Mouse (Mus musculus): Measurements from ENCODE around the gene Clip3. TPM values are rescaled to one million over a fixed set of nuclear protein-coding genes. Genes with fewer than 3 reads are reported as not detected.

Gene Clip3
- polyA plus RNA-seq, 1 experiment, result 52.2 TPM

DNA sequence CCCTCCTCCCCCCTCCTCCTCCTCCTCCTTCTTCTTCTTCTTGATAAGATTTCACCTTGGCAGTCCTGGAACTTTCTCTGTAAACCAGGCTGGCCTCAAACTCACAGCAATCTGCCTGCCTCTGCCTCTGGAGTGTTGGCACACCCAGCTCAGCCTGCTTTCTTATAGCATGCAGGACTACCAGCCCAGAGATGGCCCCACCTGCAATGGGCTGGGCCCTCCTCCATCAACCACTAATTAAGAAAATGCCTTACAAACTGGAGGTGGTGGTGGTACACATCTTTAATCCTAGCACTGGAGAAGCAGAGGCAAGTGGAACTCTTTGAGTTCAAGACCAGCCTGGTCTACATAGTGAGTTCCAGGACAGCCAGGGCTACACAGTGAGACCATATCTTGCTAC, 34.9 kb downstream of the Clip3 start:
- TF ChIP-seq CTCF (IDR thresholded peaks at IDR 0.05; ENCODE audit: low read depth, low read length), result no peak
- no peak for TF ChIP-seq POLR2A (IDR thresholded peaks at IDR 0.05; ENCODE audit: insufficient read depth, low read length)
- TF ChIP-seq EP300 (IDR thresholded peaks at IDR 0.05; ENCODE audit: insufficient read depth, low read depth, low read length), result no peak
- Histone ChIP-seq H3K36me3 (ENCODE audit: control insufficient read depth, insufficient read depth, low read length, poor library complexity, severe bottlenecking) (no peaks in the 10 kb centered on the region), H3K27ac (ENCODE audit: insufficient read depth, low read length) (no peak overlapping the region), H3K9me3 (replicated peaks; ENCODE audit: control insufficient read depth, insufficient read depth, low read length, poor library complexity, severe bottlenecking) (no peaks in the 10 kb centered on the region), H3K9ac (ENCODE audit: low read depth, poor library complexity, severe bottlenecking) (no peak overlapping the region), H3K4me1 (ENCODE audit: control insufficient read depth, insufficient read depth, low read length) (no peaks in the 10 kb centered on the region), H3K27me3 (ENCODE audit: control insufficient read depth, insufficient read depth, low read length, poor library complexity, severe bottlenecking) (no peaks in the 10 kb centered on the region), H3K4me3 (ENCODE audit: low read depth, low read length) (no peak overlapping the region)

- no peak overlapping the region for H3K27ac ChIP-seq (ENCODE audit: insufficient read depth, low read length)
- H3K36me3 ChIP-seq (ENCODE audit: control insufficient read depth, insufficient read depth, low read length, poor library complexity, severe bottlenecking), result no peaks in the 10 kb centered on the region
- no peak overlapping the region for H3K9ac ChIP-seq (ENCODE audit: low read depth, poor library complexity, severe bottlenecking)
- H3K4me3 ChIP-seq (ENCODE audit: low read depth, low read length), result 0 out of 2 replicates have a peak overlapping the region, but pooled peaks have one; percentile 10
- TF ChIP-seq CTCF (IDR thresholded peaks at IDR 0.05; ENCODE audit: low read depth, low read length), result no peak
- no peak for TF ChIP-seq EP300 (IDR thresholded peaks at IDR 0.05; ENCODE audit: insufficient read depth, low read depth, low read length)
- no peak for TF ChIP-seq POLR2A (IDR thresholded peaks at IDR 0.05; ENCODE audit: insufficient read depth, low read length)
- no peaks in the 10 kb centered on the region for H3K9me3 ChIP-seq (replicated peaks; ENCODE audit: control insufficient read depth, insufficient read depth, low read length, poor library complexity, severe bottlenecking)
- no peaks in the 10 kb centered on the region for H3K27me3 ChIP-seq (ENCODE audit: control insufficient read depth, insufficient read depth, low read length, poor library complexity, severe bottlenecking)
- H3K4me1 ChIP-seq (ENCODE audit: control insufficient read depth, insufficient read depth, low read length), result no peaks in the 10 kb centered on the region
Measured at GRCm38 (mm10) chr7:30327140-30327539, 35.6 kb downstream of the Clip3 start.

DNA sequence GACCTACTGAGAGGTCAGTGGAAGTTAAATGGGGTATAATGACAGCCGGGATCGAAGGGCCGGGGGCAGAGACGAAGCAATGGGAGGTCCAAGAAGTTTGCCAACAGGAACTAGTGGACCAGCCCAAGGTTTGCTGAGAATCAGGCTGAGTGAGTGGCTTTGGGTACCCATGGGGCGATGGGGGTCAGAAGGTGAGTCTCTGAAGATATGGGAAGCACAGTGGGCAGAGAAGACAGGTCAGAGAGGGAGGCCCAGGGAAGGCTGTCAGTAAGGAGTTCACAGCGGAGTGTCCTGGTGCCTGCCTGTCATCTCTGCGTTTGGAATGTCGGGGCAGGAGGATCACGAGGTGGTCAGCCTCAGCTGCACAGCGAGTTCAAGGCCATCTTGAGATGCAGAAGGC, 36.9 kb downstream of the Clip3 start:
- Histone ChIP-seq H3K27ac (ENCODE audit: insufficient read depth, low read length) (no peak overlapping the region), H3K4me3 (ENCODE audit: low read depth, low read length) (no peak overlapping the region), H3K27me3 (ENCODE audit: control insufficient read depth, insufficient read depth, low read length, poor library complexity, severe bottlenecking) (no peaks in the 10 kb centered on the region), H3K36me3 (ENCODE audit: control insufficient read depth, insufficient read depth, low read length, poor library complexity, severe bottlenecking) (no peaks in the 10 kb centered on the region), H3K9ac (ENCODE audit: low read depth, poor library complexity, severe bottlenecking) (no peak overlapping the region), H3K4me1 (ENCODE audit: control insufficient read depth, insufficient read depth, low read length) (no peaks in the 10 kb centered on the region), H3K9me3 (replicated peaks; ENCODE audit: control insufficient read depth, insufficient read depth, low read length, poor library complexity, severe bottlenecking) (no peaks in the 10 kb centered on the region)
- TF ChIP-seq EP300 (IDR thresholded peaks at IDR 0.05; ENCODE audit: insufficient read depth, low read depth, low read length), result no peak
- TF ChIP-seq POLR2A (IDR thresholded peaks at IDR 0.05; ENCODE audit: insufficient read depth, low read length), result no peak
- no peak for TF ChIP-seq CTCF (IDR thresholded peaks at IDR 0.05; ENCODE audit: low read depth, low read length)

- no peaks in the 10 kb centered on the region for H3K4me1 ChIP-seq (ENCODE audit: control insufficient read depth, insufficient read depth, low read length)
- no peak overlapping the region for H3K27ac ChIP-seq (ENCODE audit: insufficient read depth, low read length)
- H3K9ac ChIP-seq (ENCODE audit: low read depth, poor library complexity, severe bottlenecking), result 0 out of 2 replicates have a peak overlapping the region, but pooled peaks have one; percentile 41
- peak; percentile 23 for TF ChIP-seq POLR2A (IDR thresholded peaks at IDR 0.05; ENCODE audit: insufficient read depth, low read length)
- peak; percentile 90 for TF ChIP-seq CTCF (IDR thresholded peaks at IDR 0.05; ENCODE audit: low read depth, low read length)
- no peak for TF ChIP-seq EP300 (IDR thresholded peaks at IDR 0.05; ENCODE audit: insufficient read depth, low read depth, low read length)
- peak overlapping the region; percentile 30; the same call in 1 of the 2 replicates for H3K4me3 ChIP-seq (ENCODE audit: low read depth, low read length)
- H3K9me3 ChIP-seq (replicated peaks; ENCODE audit: control insufficient read depth, insufficient read depth, low read length, poor library complexity, severe bottlenecking), result no peaks in the 10 kb centered on the region
- H3K36me3 ChIP-seq (ENCODE audit: control insufficient read depth, insufficient read depth, low read length, poor library complexity, severe bottlenecking), result no peaks in the 10 kb centered on the region
- no peaks in the 10 kb centered on the region for H3K27me3 ChIP-seq (ENCODE audit: control insufficient read depth, insufficient read depth, low read length, poor library complexity, severe bottlenecking)
Measured at GRCm38 (mm10) chr7:30331887-30332286, 40.4 kb downstream of the Clip3 start.

- no peaks in the 10 kb centered on the region for H3K9me3 ChIP-seq (replicated peaks; ENCODE audit: control insufficient read depth, insufficient read depth, low read length, poor library complexity, severe bottlenecking)
- no peak overlapping the region for H3K27ac ChIP-seq (ENCODE audit: insufficient read depth, low read length)
- H3K36me3 ChIP-seq (ENCODE audit: control insufficient read depth, insufficient read depth, low read length, poor library complexity, severe bottlenecking), result no peaks in the 10 kb centered on the region
- H3K27me3 ChIP-seq (ENCODE audit: control insufficient read depth, insufficient read depth, low read length, poor library complexity, severe bottlenecking), result no peaks in the 10 kb centered on the region
- no peak overlapping the region for H3K4me3 ChIP-seq (ENCODE audit: low read depth, low read length)
- no peaks in the 10 kb centered on the region for H3K4me1 ChIP-seq (ENCODE audit: control insufficient read depth, insufficient read depth, low read length)
- peak overlapping the region; percentile 41; the same call in 1 of the 2 replicates for H3K9ac ChIP-seq (ENCODE audit: low read depth, poor library complexity, severe bottlenecking)
- TF ChIP-seq POLR2A (IDR thresholded peaks at IDR 0.05; ENCODE audit: insufficient read depth, low read length), result no peak
- no peak for TF ChIP-seq CTCF (IDR thresholded peaks at IDR 0.05; ENCODE audit: low read depth, low read length)
- TF ChIP-seq EP300 (IDR thresholded peaks at IDR 0.05; ENCODE audit: insufficient read depth, low read depth, low read length), result no peak
Measured at GRCm38 (mm10) chr7:30332622-30333259, 41.2 kb downstream of the Clip3 start.

- Histone ChIP-seq H3K36me3 (ENCODE audit: control insufficient read depth, insufficient read depth, low read length, poor library complexity, severe bottlenecking) (no peaks in the 10 kb centered on the region), H3K9ac (ENCODE audit: low read depth, poor library complexity, severe bottlenecking) (no peak overlapping the region), H3K4me1 (ENCODE audit: control insufficient read depth, insufficient read depth, low read length) (no peaks in the 10 kb centered on the region), H3K27ac (ENCODE audit: insufficient read depth, low read length) (no peak overlapping the region), H3K4me3 (ENCODE audit: low read depth, low read length) (no peak overlapping the region), H3K27me3 (ENCODE audit: control insufficient read depth, insufficient read depth, low read length, poor library complexity, severe bottlenecking) (no peaks in the 10 kb centered on the region), H3K9me3 (replicated peaks; ENCODE audit: control insufficient read depth, insufficient read depth, low read length, poor library complexity, severe bottlenecking) (no peaks in the 10 kb centered on the region)
- TF ChIP-seq EP300 (IDR thresholded peaks at IDR 0.05; ENCODE audit: insufficient read depth, low read depth, low read length) (no peak), POLR2A (IDR thresholded peaks at IDR 0.05; ENCODE audit: insufficient read depth, low read length) (no peak), CTCF (IDR thresholded peaks at IDR 0.05; ENCODE audit: low read depth, low read length) (no peak)
Measured at GRCm38 (mm10) chr7:30333436-30333835, 41.9 kb downstream of the Clip3 start.

All from ES-Bruce4 (cell line).